Mouse (Mus musculus) C2C12 (cell line): ENCODE measurements around the gene Ttc30b.

Source experiments
- CTCF ChIP-seq: IDR thresholded peaks from one replicate; pipeline ENCODE4 v1.5.1; 2011; ENCODE audit not compliant: control insufficient read depth, insufficient read depth, insufficient read length
- USF1 ChIP-seq: IDR thresholded peaks from one replicate; pipeline ENCODE4 v1.6.1; 2011; ENCODE audit warnings: low read depth, mild to moderate bottlenecking, control low read depth, moderate library complexity

DNA sequence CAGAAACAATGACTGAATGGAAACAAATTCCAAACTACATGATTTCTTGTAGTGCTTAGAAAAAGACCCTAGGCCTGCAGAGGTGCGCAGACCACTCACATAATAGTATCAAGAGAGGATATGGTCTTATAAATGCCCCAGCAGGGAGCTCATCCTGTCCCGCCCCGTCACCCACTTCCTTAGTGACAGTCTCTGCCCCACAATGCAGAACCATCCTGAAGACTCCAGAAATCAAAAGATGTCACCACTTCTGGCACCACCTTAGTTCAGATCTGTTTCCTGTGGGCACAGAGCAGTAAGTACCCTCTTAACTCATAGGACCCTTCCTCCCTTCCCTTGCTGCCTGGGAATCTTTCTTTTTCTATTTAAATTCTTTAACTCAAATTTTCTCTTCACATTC is 23.3 kb downstream of the Ttc30b start:
- TF ChIP-seq CTCF: no peak
- no peak for TF ChIP-seq USF1
